Mouse (Mus musculus) intestine, postnatal 0 days (tissue): ENCODE results near the gene Gng5. TPM values are rescaled to one million over a fixed set of nuclear protein-coding genes. Genes with fewer than 3 reads are reported as not detected.

ENCODE experiments used
- ATAC-seq: fragments of 200-750 bp; cut with Nextera tagmentation; 2 replicates; pipeline ENCODE4 v1.8.0; 2017; ENCODE audit warnings: mild to moderate bottlenecking, moderate TSS enrichment, moderate library complexity
- H3K27ac ChIP-seq: fragments of 300-500 bp; sonication (generic); 2 replicates; pipeline ENCODE4 v1.5.1; 2014; ENCODE audit warnings: mild to moderate bottlenecking, low read depth, low read length, moderate library complexity
- H3K27me3 ChIP-seq: fragments of 300-500 bp; sonication (generic); replicated peaks from 2 replicates; pipeline ENCODE4 v1.6.1; 2014; ENCODE audit warnings: low read length, mixed read lengths; ENCODE audit not compliant: control insufficient read depth, insufficient read depth
- H3K36me3 ChIP-seq: fragments of 300-500 bp; sonication (generic); 2 replicates; pipeline ENCODE4 v1.6.1; 2014; ENCODE audit warnings: mild to moderate bottlenecking, moderate library complexity; ENCODE audit not compliant: control insufficient read depth, insufficient read depth
- H3K4me1 ChIP-seq: fragments of 300-500 bp; sonication (generic); replicated peaks from 2 replicates; pipeline ENCODE4 v1.6.1; 2014; ENCODE audit warnings: antibody characterized with exemption, low read length, mixed read lengths; ENCODE audit not compliant: control insufficient read depth, insufficient read depth
- H3K4me2 ChIP-seq: fragments of 300-500 bp; sonication (generic); replicated peaks from 2 replicates; pipeline ENCODE4 v1.6.1; 2014; ENCODE audit warnings: low read depth, mild to moderate bottlenecking, moderate library complexity
- H3K4me3 ChIP-seq: fragments of 300-500 bp; sonication (generic); 2 replicates; pipeline ENCODE4 v1.5.1; 2014; ENCODE audit warnings: low read depth, low read length
- H3K9ac ChIP-seq: fragments of 300-500 bp; sonication (generic); 2 replicates; pipeline ENCODE4 v1.6.1; 2014; ENCODE audit warnings: mild to moderate bottlenecking, low read depth, low read length
- H3K9me3 ChIP-seq: fragments of 300-500 bp; sonication (generic); 2 replicates; pipeline ENCODE4 v1.6.1; 2016; ENCODE audit warnings: mixed run types; ENCODE audit not compliant: control insufficient read depth
- CTCF ChIP-seq: sonication (generic); IDR thresholded peaks from 2 replicates; pipeline ENCODE4 v1.5.1; 2016; ENCODE audit warnings: low read depth, mild to moderate bottlenecking, control low read depth, antibody characterized with exemption, moderate library complexity
- WGBS: fragments of 180-500 bp; shearing (Covaris S2); extraction: QIAGEN DNeasy Blood & Tissue Kit; methylation state at CpG from one replicate; pipeline ENCODE4 v1.1.7; 2014; 5-methylcytosine and 5-hydroxymethylcytosine counted together
- polyA plus RNA-seq: library from polyadenylated mRNA; unstranded; fragments of >200 nt; fragmentation: Nextera tagmentation; extraction: Ambion mirVana; gene quantifications from 2 replicates; pipeline ENCODE4 v1.2.1, GENCODE M21; 2015

The Gng5 gene
- polyA plus RNA-seq, 1 experiment from 2014 or later = 1,144 TPM

DNA sequence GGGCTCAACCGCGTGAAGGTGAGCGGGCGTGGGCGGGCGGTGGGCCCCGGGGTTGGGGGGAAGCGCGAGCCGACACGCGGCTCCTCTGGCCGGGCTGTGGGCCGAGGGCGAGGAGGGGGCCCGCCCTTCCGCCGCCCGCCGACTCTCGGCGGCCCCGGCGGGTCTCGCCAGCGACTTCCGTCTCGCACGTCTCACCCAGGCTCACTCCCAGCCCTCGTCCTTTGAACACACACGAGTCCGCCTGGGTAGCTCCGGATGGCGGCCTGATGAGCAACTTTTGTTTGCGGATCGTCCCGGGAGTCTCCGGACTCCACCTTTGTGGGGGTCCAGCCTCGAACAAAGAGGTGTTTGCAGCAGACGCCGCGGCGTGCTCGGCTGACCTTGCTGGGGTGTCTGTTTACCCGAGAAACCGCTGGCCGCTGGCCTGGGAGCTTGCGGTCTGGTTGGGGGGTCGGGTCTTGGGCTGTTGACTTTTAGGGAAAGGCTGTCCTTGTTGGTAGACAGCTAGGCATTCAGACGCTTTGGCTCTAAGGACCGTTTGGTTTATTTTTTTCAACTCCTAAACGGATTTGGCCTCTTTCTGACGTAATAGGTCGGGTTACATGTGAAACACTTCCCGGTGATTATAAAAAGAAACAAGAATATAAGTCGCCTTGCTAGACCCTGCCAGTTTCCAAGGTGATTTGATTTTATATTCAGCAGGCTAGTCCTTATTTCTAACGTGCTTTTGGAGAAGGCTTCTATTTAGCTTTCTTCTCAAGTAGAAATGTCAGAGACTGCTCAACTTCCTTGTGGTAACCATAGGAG, 599 bp downstream of the Gng5 start:
- Histone ChIP-seq H3K4me2 (peak overlapping the region; percentile 72), H3K9me3 (no peaks in the 10 kb centered on the region), H3K4me3 (peak overlapping the region; percentile 92), H3K27ac (peak overlapping the region; percentile 99), H3K27me3 (no peaks in the 10 kb centered on the region), H3K9ac (peak overlapping the region; percentile 97), H3K4me1 (no peaks in the 10 kb centered on the region), H3K36me3 (peaks cover 13% of the 10 kb centered on the region)
- under 1% methylated on average over 57 of the region's 57 CpGs for WGBS
- peak; percentile 54 for ATAC-seq
- no peak for TF ChIP-seq CTCF

DNA sequence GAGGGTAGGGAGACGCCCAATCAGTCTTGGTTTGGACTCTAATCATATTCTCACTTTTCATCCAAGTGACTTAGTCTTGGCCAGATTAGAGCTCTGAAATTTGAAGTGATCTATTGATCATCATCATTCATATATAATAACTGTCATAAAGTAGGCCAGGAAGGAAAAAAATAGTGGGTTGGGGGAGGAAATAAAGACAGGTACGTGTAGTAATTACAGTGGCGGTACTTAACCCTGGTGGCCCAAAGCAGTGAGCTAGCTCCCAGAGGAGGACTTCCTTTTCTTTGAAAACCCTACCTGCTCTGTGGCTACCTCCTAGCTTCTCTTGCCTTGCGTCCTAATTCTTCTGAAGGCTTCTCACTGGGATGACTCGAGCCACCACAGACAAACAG, 1.2 kb downstream of the Gng5 start:
- H3K27ac ChIP-seq = peak overlapping the region; percentile 99; the same call in 1 of the 2 replicates

DNA sequence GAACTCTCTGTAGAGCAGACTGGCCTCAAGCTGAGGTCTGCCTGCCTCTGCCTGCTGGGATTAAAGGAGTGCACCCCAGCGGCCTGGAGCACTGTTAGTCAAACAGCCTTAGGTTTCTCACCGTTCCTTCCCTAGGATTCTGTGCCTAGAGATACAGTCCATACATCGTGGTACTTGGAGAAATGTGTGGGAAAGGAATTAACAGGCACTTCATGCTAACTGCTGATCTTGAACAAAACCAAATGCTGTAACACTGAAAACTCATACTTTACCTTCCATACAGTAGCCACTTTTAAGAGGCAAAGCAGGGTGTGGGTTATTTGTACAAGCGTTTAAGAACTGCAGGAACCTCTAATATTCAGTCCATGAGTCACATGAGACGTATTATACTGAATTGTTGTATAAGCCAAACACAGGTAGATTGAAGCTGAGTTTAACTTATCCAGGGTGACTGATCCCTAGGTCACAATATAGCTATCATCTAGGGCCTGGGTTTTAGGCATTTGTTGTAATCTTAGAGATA, 2.1 kb downstream of the Gng5 start:
- Histone ChIP-seq H3K9me3 (no peaks in the 10 kb centered on the region), H3K4me1 (no peaks in the 10 kb centered on the region), H3K36me3 (peaks cover 24% of the 10 kb centered on the region), H3K27me3 (no peaks in the 10 kb centered on the region), H3K4me2 (peak overlapping the region; percentile 72), H3K9ac (no peak overlapping the region), H3K4me3 (peak overlapping the region; percentile 92), H3K27ac (no peak overlapping the region)
- no peak for TF ChIP-seq CTCF
- ATAC-seq = no peak
- WGBS = 23% methylated on average over 5 of the region's 5 CpGs

More for the DNA sequence above, 1.2 kb downstream of the Gng5 start:
- no peaks in the 10 kb centered on the region for H3K27me3 ChIP-seq
- H3K36me3 ChIP-seq = peaks cover 18% of the 10 kb centered on the region
- ATAC-seq = no peak
- peak overlapping the region; percentile 72 for H3K4me2 ChIP-seq
- WGBS = 2% methylated on average over 5 of the region's 5 CpGs
- no peak for TF ChIP-seq CTCF
- H3K4me3 ChIP-seq = peak overlapping the region; percentile 92
- peak overlapping the region; percentile 97 for H3K9ac ChIP-seq
- no peaks in the 10 kb centered on the region for H3K4me1 ChIP-seq
- no peaks in the 10 kb centered on the region for H3K9me3 ChIP-seq

DNA sequence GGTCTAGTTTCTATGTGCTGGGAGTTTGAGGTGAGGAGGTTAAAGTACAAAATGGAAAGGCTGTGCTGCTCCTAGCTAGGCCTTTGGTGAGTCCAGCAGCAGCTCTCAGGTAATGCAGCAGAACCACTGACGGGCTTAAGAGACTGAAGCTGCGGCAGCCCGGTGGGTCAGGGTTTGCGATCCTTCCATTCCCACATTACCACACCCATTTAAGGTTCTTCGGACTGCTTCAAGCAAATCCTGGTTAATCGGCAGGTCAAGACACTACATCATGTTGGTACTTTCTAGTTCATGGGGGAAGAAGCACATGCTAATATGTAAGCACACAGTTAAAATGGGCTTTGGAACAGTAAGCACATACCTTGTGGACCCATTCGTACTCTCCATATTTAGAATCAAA, 7.1 kb downstream of the Gng5 start:
- Histone ChIP-seq H3K4me1 (no peaks in the 10 kb centered on the region), H3K36me3 (peaks cover 57% of the 10 kb centered on the region), H3K9me3 (no peaks in the 10 kb centered on the region), H3K4me3 (no peak overlapping the region), H3K9ac (no peak overlapping the region), H3K4me2 (no peak overlapping the region), H3K27ac (no peak overlapping the region), H3K27me3 (no peaks in the 10 kb centered on the region)
- TF ChIP-seq CTCF = no peak
- 94% methylated on average over 7 of the region's 7 CpGs for WGBS
- no peak for ATAC-seq

DNA sequence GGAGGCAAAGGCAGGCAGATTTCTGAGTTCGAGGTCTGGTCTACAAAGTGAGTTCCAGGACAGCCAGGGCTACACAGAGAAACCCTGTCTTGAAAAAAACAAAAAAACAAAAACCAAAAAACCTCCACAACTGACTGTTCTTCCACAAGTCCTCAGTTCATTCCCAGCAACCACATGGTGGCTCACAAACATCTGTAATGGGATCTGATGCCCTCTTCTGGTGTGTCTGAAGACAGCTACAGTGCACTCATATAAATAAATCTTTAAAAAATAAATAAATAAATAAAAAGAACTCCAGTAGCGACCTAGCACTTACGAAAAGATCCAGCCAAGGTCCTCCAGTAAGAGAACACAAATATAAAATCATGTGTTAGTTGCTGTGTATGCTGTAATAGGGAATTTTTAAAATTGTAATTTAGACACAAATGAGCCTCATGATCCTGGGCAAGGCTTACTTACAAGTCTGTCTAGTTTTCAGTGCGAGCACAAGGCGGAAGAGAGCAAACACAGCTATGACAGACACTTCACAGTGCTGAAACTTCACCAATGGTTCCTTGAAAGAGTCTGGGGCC, 20.7 kb downstream of the Gng5 start:
- no peaks in the 10 kb centered on the region for H3K4me1 ChIP-seq
- peak overlapping the region; percentile 97 for H3K27ac ChIP-seq
- peaks cover 23% of the 10 kb centered on the region for H3K36me3 ChIP-seq
- H3K4me2 ChIP-seq = peak overlapping the region; percentile 70
- ATAC-seq = no peak
- H3K27me3 ChIP-seq = no peaks in the 10 kb centered on the region
- no peaks in the 10 kb centered on the region for H3K9me3 ChIP-seq
- peak overlapping the region; percentile 75 for H3K9ac ChIP-seq
- peak; percentile 24 for TF ChIP-seq CTCF
- H3K4me3 ChIP-seq = peak overlapping the region; percentile 79
- WGBS = 25% methylated on average over 5 of the region's 5 CpGs
